Comparison of ENCODE assay signal across 8 mouse cellular contexts in the genomic region with DNA sequence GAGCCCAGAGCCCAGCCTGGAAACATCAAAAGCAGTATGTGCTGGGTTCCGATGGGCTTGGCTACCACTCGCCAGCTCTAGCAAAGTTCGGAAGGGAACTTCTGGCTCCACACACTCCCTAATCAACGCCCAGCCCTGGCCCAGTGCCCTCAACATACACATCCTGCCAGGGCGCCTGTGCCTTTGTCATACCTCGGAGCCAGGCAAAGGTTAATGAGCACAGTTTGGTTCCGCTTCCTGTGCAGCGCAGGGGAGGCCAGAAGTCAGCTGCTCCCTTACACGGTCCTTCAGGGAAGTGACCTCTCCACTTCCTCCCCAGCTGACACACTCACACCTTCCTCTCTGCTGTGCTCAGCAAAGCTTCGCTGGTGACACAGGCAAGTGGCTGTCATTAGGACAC. TPM values are rescaled to one million over a fixed set of nuclear protein-coding genes. Genes with fewer than 3 reads are reported as not detected.
A peak's percentile ranks its signal among the peaks of the same experiment; 100 is the strongest.
DNase-seq lines count a peak whose midpoint lies in the region; ATAC-seq and TF ChIP-seq lines count a peak whose summit lies in the region.

No protein-coding gene starts in this region.

- peak; percentile 8; the same call in 1 of the 2 replicates for TF ChIP-seq CTCF in bone marrow, adult 2 months (IDR thresholded peaks at IDR 0.05; ENCODE audit: control insufficient read depth, insufficient read depth, low read length)

- ATAC-seq in forebrain, embryonic 13.5 days: no peak
- peak; percentile 65 for ATAC-seq in heart, embryonic 15.5 days (replicated peaks; ENCODE audit: insufficient number of reproducible peaks, insufficient read depth, low FRiP score, low read depth)
- no peak for ATAC-seq in limb, embryonic 15.5 days (ENCODE audit: insufficient number of reproducible peaks, low FRiP score, low TSS enrichment, low read depth)
- ATAC-seq in neutrophil, adult 5-6 weeks (ENCODE audit: extremely low read depth, insufficient number of reproducible peaks, low FRiP score, poor library complexity, severe bottlenecking): peak; percentile 91

- H3K27me3 ChIP-seq in forebrain, embryonic 10.5 days (ENCODE audit: poor library complexity, severe bottlenecking): no peaks in the 10 kb centered on the region
- no peaks in the 10 kb centered on the region for H3K27me3 ChIP-seq in forebrain, embryonic 13.5 days
- no peaks in the 10 kb centered on the region for H3K27me3 ChIP-seq in heart, embryonic 15.5 days
- no peaks in the 10 kb centered on the region for H3K27me3 ChIP-seq in limb, embryonic 15.5 days

- H3K9me3 ChIP-seq in forebrain, embryonic 10.5 days: no peaks in the 10 kb centered on the region
- no peaks in the 10 kb centered on the region for H3K9me3 ChIP-seq in forebrain, embryonic 13.5 days (replicated peaks)
- no peaks in the 10 kb centered on the region for H3K9me3 ChIP-seq in heart, embryonic 15.5 days (replicated peaks)
- H3K9me3 ChIP-seq in limb, embryonic 15.5 days: no peaks in the 10 kb centered on the region

- 0 out of 2 replicates have a peak, but pooled peaks cover 3% of the 10 kb centered on the region for H3K36me3 ChIP-seq in forebrain, embryonic 10.5 days (replicated peaks)
- H3K36me3 ChIP-seq in forebrain, embryonic 13.5 days (ENCODE audit: poor library complexity, severe bottlenecking): no peaks in the 10 kb centered on the region
- H3K36me3 ChIP-seq in heart, embryonic 15.5 days: no peaks in the 10 kb centered on the region
- 0 out of 2 replicates have a peak, but pooled peaks cover 4% of the 10 kb centered on the region for H3K36me3 ChIP-seq in limb, embryonic 15.5 days

- DNase-seq in forebrain, embryonic 10.5 days (ENCODE audit: extremely low spot score, low spot score): no peak
- DNase-seq in cerebellum, adult 11-12 months: no peak
- no peak for DNase-seq in cerebellum, adult 11 months

- H3K4me1 ChIP-seq in forebrain, embryonic 10.5 days: peaks cover 34% of the 10 kb centered on the region
- H3K4me1 ChIP-seq in forebrain, embryonic 13.5 days: peaks cover 23% of the 10 kb centered on the region
- H3K4me1 ChIP-seq in bone marrow, adult 2 months (ENCODE audit: control insufficient read depth, insufficient read depth, low read length): peaks cover 2% of the 10 kb centered on the region; the same call in 1 of the 2 replicates
- peaks cover 61% of the 10 kb centered on the region for H3K4me1 ChIP-seq in heart, embryonic 15.5 days (replicated peaks)
- peaks cover 63% of the 10 kb centered on the region for H3K4me1 ChIP-seq in limb, embryonic 15.5 days

- H3K27ac ChIP-seq in forebrain, embryonic 10.5 days: 0 out of 2 replicates have a peak overlapping the region, but pooled peaks have one; percentile 51
- H3K27ac ChIP-seq in forebrain, embryonic 13.5 days: no peak overlapping the region
- peak overlapping the region; percentile 43 for H3K27ac ChIP-seq in bone marrow, adult 2 months (ENCODE audit: control insufficient read depth, insufficient read depth, low read depth, low read length, poor library complexity)
- H3K27ac ChIP-seq in heart, embryonic 15.5 days: peak overlapping the region; percentile 54
- H3K27ac ChIP-seq in limb, embryonic 15.5 days: peak overlapping the region; percentile 18; the same call in 1 of the 2 replicates

- TF ChIP-seq POLR2A in bone marrow, adult 2 months (IDR thresholded peaks at IDR 0.05; ENCODE audit: borderline replicate concordance, control insufficient read depth, low read depth, low read length): peak; percentile 23; the same call in 1 of the 2 replicates

- WGBS in forebrain, embryonic 10.5 days: 59% methylated on average over 10 of the region's 10 CpGs
- WGBS in forebrain, embryonic 13.5 days: 57% methylated on average over 10 of the region's 10 CpGs
- 10% methylated on average over 10 of the region's 10 CpGs for WGBS in bone marrow, adult 2 months
- 32% methylated on average over 10 of the region's 10 CpGs for WGBS in heart, embryonic 15.5 days
- 36% methylated on average over 10 of the region's 10 CpGs for WGBS in limb, embryonic 15.5 days

- no peak overlapping the region for H3K4me3 ChIP-seq in forebrain, embryonic 10.5 days
- no peak overlapping the region for H3K4me3 ChIP-seq in forebrain, embryonic 13.5 days
- H3K4me3 ChIP-seq in bone marrow, adult 2 months (replicated peaks; ENCODE audit: control insufficient read depth, low read depth, low read length): no peak overlapping the region
- H3K4me3 ChIP-seq in heart, embryonic 15.5 days: no peak overlapping the region
- no peak overlapping the region for H3K4me3 ChIP-seq in limb, embryonic 15.5 days

- H3K4me2 ChIP-seq in forebrain, embryonic 13.5 days: no peak overlapping the region
- no peak overlapping the region for H3K4me2 ChIP-seq in heart, embryonic 15.5 days
- H3K4me2 ChIP-seq in limb, embryonic 15.5 days: no peak overlapping the region

- H3K9ac ChIP-seq in forebrain, embryonic 13.5 days: no peak overlapping the region
- no peak overlapping the region for H3K9ac ChIP-seq in heart, embryonic 15.5 days
- H3K9ac ChIP-seq in limb, embryonic 15.5 days: no peak overlapping the region

RNA-seq across cellular contexts. Expression of a gene that starts 31.9 kb away (rescaled TPM):
- polyA plus RNA-seq in forebrain, embryonic 10.5 days (2016; fragmentation: Nextera tagmentation; extraction: Ambion mirVana): 1.5 and 1.8 TPM in 2 replicates
- polyA plus RNA-seq in forebrain, embryonic 13.5 days (2015; fragmentation: Nextera tagmentation; extraction: Ambion mirVana): 3.0 and 3.6 TPM in 2 replicates
- 6.3 and 8.3 TPM in 2 replicates for polyA plus RNA-seq in bone marrow, adult 2 months (2011; ENCODE audit: insufficient read depth, insufficient read length, low replicate concordance, missing spikeins)
- 5.3 and 7.2 TPM in 2 replicates for polyA plus RNA-seq in heart, embryonic 15.5 days (2015; fragmentation: Nextera tagmentation; extraction: Ambion mirVana)
- 12.2 and 12.4 TPM in 2 replicates for polyA plus RNA-seq in limb, embryonic 15.5 days (2015; fragmentation: Nextera tagmentation; extraction: Ambion mirVana)
- total RNA-seq in neutrophil, adult 5-6 weeks (2017): 17.8 and 24.0 TPM in 2 replicates

Comparison
In these comparisons a context has a peak if more than half of its experiments do, and no peak if none do; other contexts are left out.
1. ATAC-seq: peak in heart, embryonic 15.5 days (single experiment) and neutrophil, adult 5-6 weeks (single experiment); none in forebrain, embryonic 13.5 days (single experiment) and limb, embryonic 15.5 days (single experiment).